Comparison of ENCODE assay signal across 13 mouse cellular contexts in genomic region chr12:98910096-98910495, GRCm38 (mm10).
"Had no signal": no experiment of that assay in that cellular context is flagged by ENCODE, and none has a peak within 500 bp of the region (broad histone marks: within the 10 kb centered on the region; RNA-seq: fewer than 3 reads in every experiment).

No protein-coding gene starts in this region.

- H3K9me3 ChIP-seq: limb, embryonic 10.5 days; liver, embryonic 15.5 days; midbrain, embryonic 13.5 days had no signal

- H3K9ac ChIP-seq: liver, embryonic 15.5 days; midbrain, embryonic 13.5 days had no signal

- H3K4me2 ChIP-seq: liver, embryonic 11.5 days; liver, embryonic 15.5 days; midbrain, embryonic 13.5 days had no signal

- H3K4me1 ChIP-seq: limb, embryonic 10.5 days; liver, embryonic 15.5 days; midbrain, embryonic 13.5 days had no signal

- H3K36me3 ChIP-seq: limb, embryonic 10.5 days; liver, embryonic 15.5 days; midbrain, embryonic 13.5 days had no signal

- H3K27ac ChIP-seq: left cerebral cortex, adult 2 months; limb, embryonic 10.5 days; liver, embryonic 15.5 days; midbrain, embryonic 13.5 days had no signal

- H3K27me3 ChIP-seq: liver, embryonic 15.5 days; midbrain, embryonic 13.5 days had no signal

- ATAC-seq: lung, postnatal 0 days; midbrain, embryonic 13.5 days had no signal

- H3K4me3 ChIP-seq: left cerebral cortex, adult 2 months; limb, embryonic 10.5 days; liver, embryonic 15.5 days; midbrain, embryonic 13.5 days had no signal

- DNase-seq: kidney, postnatal 14 days; lung, adult 2 months; lung, postnatal 36 days; right cerebral cortex, adult 18-20 months; right cerebral cortex, postnatal 25 days; thymus, adult 18-20 months; thymus, postnatal 14 days had no signal
